In the genomic region with DNA sequence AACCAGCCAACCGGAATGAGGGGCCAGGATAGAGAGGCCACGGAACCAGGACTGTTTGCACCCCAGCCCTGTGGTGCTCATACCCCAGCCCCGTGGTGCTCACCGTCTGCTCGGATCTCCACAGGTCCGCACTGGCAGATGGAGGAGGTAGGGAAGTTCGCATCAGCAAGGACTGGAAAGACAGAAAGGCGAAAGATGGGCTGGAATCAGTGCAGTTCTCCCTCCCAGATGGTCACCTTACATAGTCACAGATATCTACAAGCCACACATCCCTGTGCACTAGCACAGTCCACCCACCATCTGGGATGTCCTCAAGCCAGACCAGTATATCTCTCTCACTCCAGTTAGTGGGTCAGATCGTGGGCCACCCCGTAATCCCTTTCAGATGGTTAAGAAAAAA, we compare ENCODE assay signal across 9 mouse cellular contexts. TPM values are rescaled to one million over a fixed set of nuclear protein-coding genes. Genes with fewer than 3 reads are reported as not detected.
DNase-seq lines count a peak whose midpoint lies in the region; ATAC-seq lines count a peak whose summit lies in the region.
"Had no signal": no experiment of that assay in that cellular context is flagged by ENCODE, and none has a peak within 500 bp of the region (broad histone marks: within the 10 kb centered on the region; RNA-seq: fewer than 3 reads in every experiment).

No protein-coding gene starts in this region.

- H3K27ac ChIP-seq in neural tube, embryonic 11.5 days (ENCODE audit: low read depth, low read length) = no peak overlapping the region
- no peak overlapping the region for H3K27ac ChIP-seq in limb, embryonic 15.5 days
- no peak overlapping the region; the same call in 1 of the 2 replicates for H3K27ac ChIP-seq in stomach, embryonic 16.5 days (ENCODE audit: low read length)

- peaks cover 2% of the 10 kb centered on the region; the same call in 1 of the 2 replicates for H3K36me3 ChIP-seq in neural tube, embryonic 11.5 days (ENCODE audit: control insufficient read depth, insufficient read depth, low read length)
- peaks cover 17% of the 10 kb centered on the region for H3K36me3 ChIP-seq in limb, embryonic 15.5 days
- no peaks in the 10 kb centered on the region; the same call in 1 of the 2 replicates for H3K36me3 ChIP-seq in stomach, embryonic 16.5 days (ENCODE audit: control insufficient read depth, insufficient read depth, low read length)

- H3K4me3 ChIP-seq in neural tube, embryonic 11.5 days (ENCODE audit: low read depth, low read length) = no peak overlapping the region; the same call in 1 of the 2 replicates
- H3K4me3 ChIP-seq in limb, embryonic 15.5 days = peak overlapping the region; percentile 49
- H3K4me3 ChIP-seq in stomach, embryonic 16.5 days (replicated peaks; ENCODE audit: low read length) = peak overlapping the region; percentile 51

- H3K9ac ChIP-seq in neural tube, embryonic 11.5 days (ENCODE audit: low read length) = peak overlapping the region; percentile 54; the same call in 1 of the 2 replicates
- H3K9ac ChIP-seq in limb, embryonic 15.5 days = 0 out of 2 replicates have a peak overlapping the region, but pooled peaks have one; percentile 21
- H3K9ac ChIP-seq in stomach, embryonic 16.5 days (ENCODE audit: low read length) = peak overlapping the region; percentile 74

- no peaks in the 10 kb centered on the region for H3K4me1 ChIP-seq in neural tube, embryonic 11.5 days (ENCODE audit: control insufficient read depth, insufficient read depth, low read length)
- H3K4me1 ChIP-seq in limb, embryonic 15.5 days = peaks cover 14% of the 10 kb centered on the region
- H3K4me1 ChIP-seq in stomach, embryonic 16.5 days (ENCODE audit: control insufficient read depth, insufficient read depth, low read length) = peaks cover 4% of the 10 kb centered on the region; the same call in 1 of the 2 replicates

- H3K9me3 ChIP-seq in neural tube, embryonic 11.5 days (ENCODE audit: control insufficient read depth, low read length) = no peaks in the 10 kb centered on the region
- no peaks in the 10 kb centered on the region for H3K9me3 ChIP-seq in limb, embryonic 15.5 days
- no peaks in the 10 kb centered on the region for H3K9me3 ChIP-seq in stomach, embryonic 16.5 days (replicated peaks; ENCODE audit: control insufficient read depth, low read length)

- peak overlapping the region; percentile 57 for H3K4me2 ChIP-seq in neural tube, embryonic 11.5 days (ENCODE audit: low read depth)
- peak overlapping the region; percentile 80 for H3K4me2 ChIP-seq in limb, embryonic 15.5 days
- H3K4me2 ChIP-seq in stomach, embryonic 16.5 days (ENCODE audit: low read depth, low read length) = peak overlapping the region; percentile 78

- 62% methylated on average over 10 of the region's 10 CpGs for WGBS in neural tube, embryonic 11.5 days
- WGBS in limb, embryonic 15.5 days = 74% methylated on average over 10 of the region's 10 CpGs
- 80% methylated on average over 10 of the region's 10 CpGs for WGBS in stomach, embryonic 16.5 days

- no peaks in the 10 kb centered on the region for H3K27me3 ChIP-seq in neural tube, embryonic 11.5 days (ENCODE audit: control insufficient read depth, insufficient read depth, low read length)
- no peaks in the 10 kb centered on the region for H3K27me3 ChIP-seq in limb, embryonic 15.5 days
- no peaks in the 10 kb centered on the region for H3K27me3 ChIP-seq in stomach, embryonic 16.5 days (ENCODE audit: control insufficient read depth, insufficient read depth, low read length)

- no peak for DNase-seq in cerebellum, postnatal 4 days (ENCODE audit: low spot score in 2 of 2)
- DNase-seq in neural tube, embryonic 11.5 days (ENCODE audit: low spot score) = no peak
- no peak for DNase-seq in neural tube, embryonic 10.5 days (ENCODE audit: extremely low spot score, low spot score)
- no peak for DNase-seq in urinary bladder, postnatal 25 days (ENCODE audit: low spot score)

- ATAC-seq in cerebellum, adult (ENCODE audit: insufficient number of reproducible peaks, low FRiP score, low TSS enrichment) = peak; percentile 46; the same call in 1 of the 2 replicates
- no peak for ATAC-seq in neural tube, embryonic 11.5 days (ENCODE audit: insufficient read depth, low FRiP score, low TSS enrichment)
- no peak for ATAC-seq in limb, embryonic 15.5 days (ENCODE audit: insufficient number of reproducible peaks, low FRiP score, low TSS enrichment, low read depth)
- no peak for ATAC-seq in stomach, embryonic 16.5 days (ENCODE audit: insufficient read depth, low FRiP score)
- no peak for ATAC-seq in granulocyte monocyte progenitor cell, adult 5-6 weeks (replicated peaks; ENCODE audit: poor library complexity, severe bottlenecking)

RNA-seq across cellular contexts. Expression of a gene that starts 0.7 kb away (rescaled TPM):
- polyA plus RNA-seq in neural tube, embryonic 11.5 days (2014; fragmentation: Nextera tagmentation; extraction: Ambion mirVana) = 12.8 and 13.1 TPM in 2 replicates
- polyA plus RNA-seq in limb, embryonic 15.5 days (2015; fragmentation: Nextera tagmentation; extraction: Ambion mirVana) = 21.4 and 22.3 TPM in 2 replicates
- 37.0 and 38.7 TPM in 2 replicates for polyA plus RNA-seq in stomach, embryonic 16.5 days (2015; fragmentation: Nextera tagmentation; extraction: Ambion mirVana)
- total RNA-seq in granulocyte monocyte progenitor cell, adult 5-6 weeks (2014; fragmentation: Nextera tagmentation) = 4.3 and 13.6 TPM in 2 replicates
- total RNA-seq in granulocyte monocyte progenitor cell, adult 5-6 weeks (2017) = 2.5 and 12.9 TPM in 2 replicates

RNA-seq across cellular contexts. Expression of a gene that starts 8.3 kb away (rescaled TPM):
- polyA plus RNA-seq in neural tube, embryonic 11.5 days (2014; fragmentation: Nextera tagmentation; extraction: Ambion mirVana) = not detected in 2 replicates
- polyA plus RNA-seq in limb, embryonic 15.5 days (2015; fragmentation: Nextera tagmentation; extraction: Ambion mirVana) = 0.41 TPM in 1 of 2 replicates, not detected in the other
- 139 and 141 TPM in 2 replicates for polyA plus RNA-seq in stomach, embryonic 16.5 days (2015; fragmentation: Nextera tagmentation; extraction: Ambion mirVana)
- total RNA-seq in granulocyte monocyte progenitor cell, adult 5-6 weeks (2014; fragmentation: Nextera tagmentation) = not detected in 2 replicates
- total RNA-seq in granulocyte monocyte progenitor cell, adult 5-6 weeks (2017) = not detected in 2 replicates
- total RNA-seq: adrenal gland, adult 8-10 months had no signal

RNA-seq across cellular contexts. Expression of a gene that starts 14.1 kb away (rescaled TPM):
- 15.6 and 16.1 TPM in 2 replicates for polyA plus RNA-seq in neural tube, embryonic 11.5 days (2014; fragmentation: Nextera tagmentation; extraction: Ambion mirVana)
- polyA plus RNA-seq in limb, embryonic 15.5 days (2015; fragmentation: Nextera tagmentation; extraction: Ambion mirVana) = 17.7 and 18.4 TPM in 2 replicates
- 31.4 and 31.9 TPM in 2 replicates for polyA plus RNA-seq in stomach, embryonic 16.5 days (2015; fragmentation: Nextera tagmentation; extraction: Ambion mirVana)
- total RNA-seq in granulocyte monocyte progenitor cell, adult 5-6 weeks (2014; fragmentation: Nextera tagmentation) = 37.9 and 44.7 TPM in 2 replicates
- total RNA-seq in granulocyte monocyte progenitor cell, adult 5-6 weeks (2017) = 26.6 and 38.5 TPM in 2 replicates

RNA-seq across cellular contexts. Expression of a gene that starts 14.8 kb away (rescaled TPM):
- polyA plus RNA-seq in neural tube, embryonic 11.5 days (2014; fragmentation: Nextera tagmentation; extraction: Ambion mirVana) = 160 and 162 TPM in 2 replicates
- 130 and 141 TPM in 2 replicates for polyA plus RNA-seq in limb, embryonic 15.5 days (2015; fragmentation: Nextera tagmentation; extraction: Ambion mirVana)
- 156 and 158 TPM in 2 replicates for polyA plus RNA-seq in stomach, embryonic 16.5 days (2015; fragmentation: Nextera tagmentation; extraction: Ambion mirVana)
- total RNA-seq in granulocyte monocyte progenitor cell, adult 5-6 weeks (2014; fragmentation: Nextera tagmentation) = 97.4 and 109 TPM in 2 replicates
- total RNA-seq in granulocyte monocyte progenitor cell, adult 5-6 weeks (2017) = 107 and 150 TPM in 2 replicates

RNA-seq across cellular contexts. Expression of a gene that starts 19.1 kb away (rescaled TPM):
- 9.4 and 11.4 TPM in 2 replicates for polyA plus RNA-seq in neural tube, embryonic 11.5 days (2014; fragmentation: Nextera tagmentation; extraction: Ambion mirVana)
- 0.55 and 1.2 TPM in 2 replicates for polyA plus RNA-seq in limb, embryonic 15.5 days (2015; fragmentation: Nextera tagmentation; extraction: Ambion mirVana)
- 3.7 and 5.6 TPM in 2 replicates for polyA plus RNA-seq in stomach, embryonic 16.5 days (2015; fragmentation: Nextera tagmentation; extraction: Ambion mirVana)
- total RNA-seq in granulocyte monocyte progenitor cell, adult 5-6 weeks (2014; fragmentation: Nextera tagmentation) = 0.67 TPM in 1 of 2 replicates, not detected in the other
- not detected in 2 replicates for total RNA-seq in granulocyte monocyte progenitor cell, adult 5-6 weeks (2017)

Comparison
In these comparisons a context has a peak if more than half of its experiments do, and no peak if none do; other contexts are left out.
1. H3K9ac ChIP-seq: peak in every context shown above with its lines; median percentile 74 in stomach, embryonic 16.5 days; 54 in neural tube, embryonic 11.5 days; 21 in limb, embryonic 15.5 days.
2. RNA of a gene that starts 8.3 kb away (polyA plus RNA-seq): 139 to 141 TPM in stomach, embryonic 16.5 days; not detected in neural tube, embryonic 11.5 days and 0.41 TPM in limb, embryonic 15.5 days; every median in the first group is over 10 times any median in the second.
3. Peak in every context shown above with its lines, with median percentiles within 50 percentile points of each other: H3K4me2 ChIP-seq.